Mouse (Mus musculus): ENCODE measurements around the gene Clec2i.

DNA sequence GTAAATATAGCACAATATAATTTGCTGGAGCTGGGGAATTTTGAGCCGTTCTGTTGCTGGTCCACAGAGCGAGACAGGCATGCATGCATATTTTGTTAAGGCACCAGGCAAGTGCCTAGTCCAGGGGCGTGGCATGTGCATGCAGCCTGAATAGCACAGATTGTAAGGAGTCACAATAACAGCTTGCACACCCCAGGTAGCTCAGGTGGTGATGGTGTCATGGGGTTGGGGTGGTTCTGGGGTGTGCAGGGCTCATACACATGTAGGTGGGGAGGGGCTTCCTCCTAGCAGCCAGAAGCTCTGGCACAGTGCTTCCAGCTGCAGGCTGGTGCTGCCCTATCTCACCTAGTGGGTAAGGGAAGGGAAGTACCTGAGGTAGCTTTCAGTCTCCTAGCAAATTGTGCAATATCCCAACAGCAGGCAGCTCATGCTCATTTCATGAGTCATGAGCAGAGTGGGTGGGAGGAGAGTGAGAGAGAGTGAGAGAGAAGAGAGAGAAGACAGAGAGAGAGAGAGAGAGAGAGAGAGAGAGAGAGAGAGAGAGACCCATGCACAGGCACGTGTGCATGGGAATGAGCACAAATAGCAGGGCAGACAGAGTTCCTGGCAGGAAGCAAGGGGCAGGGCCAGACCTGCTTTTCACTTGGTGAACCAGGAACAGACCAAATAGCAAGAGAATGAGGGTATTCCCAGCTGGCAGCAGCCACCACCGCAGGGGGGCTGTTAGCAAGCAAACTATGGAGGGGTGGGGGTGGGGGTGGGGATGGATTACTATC, 54.4 kb downstream of the Clec2i start:
- no peak for TF ChIP-seq CTCF (IDR thresholded peaks at IDR 0.05; ENCODE audit: control insufficient read depth, insufficient read depth, low read length)
- no peak for TF ChIP-seq POLR2A (IDR thresholded peaks at IDR 0.05; ENCODE audit: borderline replicate concordance, control insufficient read depth, low read depth, low read length)
